Mouse (Mus musculus) forebrain, embryonic 11.5 days (tissue): Measurements from ENCODE around the gene Lrig2. TPM values are rescaled to one million over a fixed set of nuclear protein-coding genes. Genes with fewer than 3 reads are reported as not detected.

Experiments
- ATAC-seq: fragments of 200-750 bp; cut with Nextera tagmentation; replicated peaks from 2 replicates; pipeline ENCODE4 v1.8.0; 2017; ENCODE audit warnings: moderate TSS enrichment; ENCODE audit not compliant: low FRiP score
- DNase-seq: peaks from one replicate; pipeline ENCODE4 v3.0.0-alpha.2; 2017; ENCODE audit warnings: low spot score
- H3K27ac ChIP-seq: fragments of 300-500 bp; sonication (generic); 2 replicates; pipeline ENCODE4 v1.5.1; 2014; ENCODE audit warnings: low read depth, low read length
- H3K27me3 ChIP-seq: fragments of 300-500 bp; sonication (generic); 2 replicates; pipeline ENCODE4 v1.6.1; 2014; ENCODE audit warnings: mild to moderate bottlenecking, low read length, mixed read lengths; ENCODE audit not compliant: control insufficient read depth, insufficient read depth
- H3K36me3 ChIP-seq: fragments of 300-500 bp; sonication (generic); 2 replicates; pipeline ENCODE4 v1.6.1; 2014; ENCODE audit warnings: mild to moderate bottlenecking, low read length, moderate library complexity, mixed read lengths; ENCODE audit not compliant: control insufficient read depth, insufficient read depth
- H3K4me1 ChIP-seq: fragments of 300-500 bp; sonication (generic); replicated peaks from 2 replicates; pipeline ENCODE4 v1.6.1; 2014; ENCODE audit warnings: low read length, mixed read lengths; ENCODE audit not compliant: control insufficient read depth, insufficient read depth
- H3K4me2 ChIP-seq: fragments of 300-500 bp; sonication (generic); 2 replicates; pipeline ENCODE4 v1.6.1; 2014; ENCODE audit warnings: low read depth, mild to moderate bottlenecking, low read length, moderate library complexity, mixed read lengths; ENCODE audit not compliant: severe bottlenecking
- H3K4me3 ChIP-seq: fragments of 300-500 bp; sonication (generic); 2 replicates; pipeline ENCODE4 v1.5.1; 2014; ENCODE audit warnings: low read depth, low read length
- H3K9ac ChIP-seq: fragments of 300-500 bp; sonication (generic); 2 replicates; pipeline ENCODE4 v1.6.1; 2014; ENCODE audit warnings: low read length
- H3K9me3 ChIP-seq: fragments of 300-500 bp; sonication (generic); 2 replicates; pipeline ENCODE4 v1.6.1; 2016; ENCODE audit warnings: low read length, mixed read lengths; ENCODE audit not compliant: control insufficient read depth
- WGBS: fragments of 180-500 bp; shearing (Covaris S2); extraction: QIAGEN DNeasy Blood & Tissue Kit; methylation state at CpG from one replicate; pipeline ENCODE4 v1.1.7; 2014; 5-methylcytosine and 5-hydroxymethylcytosine counted together
- polyA plus RNA-seq: library from polyadenylated mRNA; unstranded; fragments of >200 nt; fragmentation: Nextera tagmentation; extraction: Ambion mirVana; gene quantifications from 2 replicates; pipeline ENCODE4 v1.2.1, GENCODE M21; 2014

Gene Lrig2
- polyA plus RNA-seq, 1 experiment from 2014 or later, result 23.5 TPM

DNA sequence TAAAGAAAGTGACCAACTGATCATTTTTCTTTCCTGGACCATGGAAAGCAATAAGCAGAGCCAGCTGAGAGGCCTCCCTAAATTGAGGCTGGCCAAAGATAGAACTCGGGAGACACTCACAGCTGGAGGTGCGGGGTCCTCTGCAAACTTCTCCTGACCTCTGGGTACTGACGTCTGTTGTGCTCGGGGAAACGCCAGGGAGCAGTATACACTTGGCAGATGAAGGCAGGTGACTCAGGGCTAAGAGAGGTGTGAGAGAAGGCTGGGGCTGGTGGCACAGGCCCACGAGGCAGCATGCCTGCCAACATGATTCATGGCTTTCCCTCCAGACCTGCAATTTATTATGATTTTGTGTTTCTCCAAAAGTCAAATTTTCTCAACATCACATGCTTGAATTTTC lies 66.1 kb downstream of the Lrig2 start:
- no peak for ATAC-seq
- no peak overlapping the region for H3K4me3 ChIP-seq
- H3K4me2 ChIP-seq, result no peak overlapping the region
- no peak overlapping the region for H3K9ac ChIP-seq
- no peaks in the 10 kb centered on the region for H3K27me3 ChIP-seq
- no peaks in the 10 kb centered on the region for H3K9me3 ChIP-seq
- DNase-seq, result no peak
- WGBS, result 61% methylated on average over 6 of the region's 6 CpGs
- H3K4me1 ChIP-seq, result 0 out of 2 replicates have a peak, but pooled peaks cover 2% of the 10 kb centered on the region
- H3K27ac ChIP-seq, result no peak overlapping the region
- H3K36me3 ChIP-seq, result no peaks in the 10 kb centered on the region

DNA sequence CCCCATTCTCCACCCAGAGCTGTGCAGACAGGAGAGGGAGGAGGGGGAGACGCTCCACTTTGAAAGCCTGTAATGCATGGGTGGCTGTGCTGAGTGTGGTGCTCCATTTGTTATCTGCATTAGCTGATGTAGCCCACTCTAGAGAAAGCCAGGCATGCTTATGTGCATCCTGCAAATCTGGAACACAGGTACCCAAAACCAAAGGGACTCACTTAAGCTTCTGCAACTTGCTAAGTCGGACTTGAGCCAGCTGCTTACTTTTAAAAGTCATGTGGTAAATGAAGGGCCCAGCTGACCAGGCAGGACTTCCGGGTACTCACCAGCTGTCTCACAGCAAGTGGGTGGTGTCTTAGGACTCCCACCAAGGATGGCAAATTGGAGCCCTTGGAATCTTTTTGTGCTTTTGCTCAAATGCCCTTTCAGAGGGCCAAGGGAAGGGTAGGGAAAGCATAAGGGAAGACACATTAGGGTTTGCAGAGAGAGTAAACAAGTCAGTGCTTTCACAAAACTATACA lies 66.7 kb downstream of the Lrig2 start:
- H3K4me2 ChIP-seq, result no peak overlapping the region
- H3K4me1 ChIP-seq, result 0 out of 2 replicates have a peak, but pooled peaks cover 2% of the 10 kb centered on the region
- H3K9ac ChIP-seq, result no peak overlapping the region
- no peaks in the 10 kb centered on the region for H3K9me3 ChIP-seq
- no peak overlapping the region for H3K27ac ChIP-seq
- DNase-seq (no peak), ATAC-seq (no peak)
- H3K27me3 ChIP-seq, result no peaks in the 10 kb centered on the region
- WGBS, result 84% methylated on average over 3 of the region's 3 CpGs
- no peak overlapping the region for H3K4me3 ChIP-seq
- H3K36me3 ChIP-seq, result no peaks in the 10 kb centered on the region

DNA sequence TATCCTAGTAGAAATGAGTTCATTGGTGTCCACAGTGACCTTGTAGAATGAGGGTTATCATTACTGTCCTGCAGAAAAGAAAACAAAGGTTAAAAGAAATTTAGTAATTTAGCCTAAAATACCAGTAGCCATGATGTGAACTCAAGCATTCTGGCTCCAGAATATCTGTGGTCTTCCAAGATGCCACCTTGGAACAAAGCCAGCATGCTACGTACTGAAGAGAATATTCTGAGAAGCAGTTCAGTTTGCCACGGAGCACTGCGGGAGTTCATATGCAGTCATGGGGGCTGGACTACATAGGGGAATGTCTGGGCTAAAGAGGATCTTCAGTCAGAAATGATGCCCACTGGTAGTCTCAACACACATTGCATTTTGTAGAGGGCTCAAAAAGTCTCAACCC lies 67.6 kb downstream of the Lrig2 start:
- no peaks in the 10 kb centered on the region for H3K27me3 ChIP-seq
- ATAC-seq, result no peak

DNA sequence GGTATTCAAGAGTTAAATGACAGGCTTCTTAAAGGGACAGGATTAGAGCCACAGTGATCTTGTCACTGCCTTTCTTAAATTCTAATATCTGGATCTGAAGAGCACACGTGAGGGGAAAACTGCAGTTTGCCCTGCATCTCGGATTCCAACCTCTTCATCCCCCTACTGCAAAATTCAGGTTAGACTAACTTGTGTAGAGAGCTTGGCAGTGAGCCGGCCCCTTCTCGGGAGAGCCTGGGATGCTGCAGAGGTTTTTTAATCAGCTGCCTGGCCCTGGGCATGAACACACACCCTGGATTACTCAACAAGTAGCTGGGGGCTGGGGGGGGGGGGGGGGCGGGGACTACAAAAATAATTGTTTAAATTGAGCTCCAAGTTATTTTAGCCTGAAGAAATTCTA lies 69.4 kb downstream of the Lrig2 start:
- H3K9me3 ChIP-seq, result no peaks in the 10 kb centered on the region
- H3K4me2 ChIP-seq, result peak overlapping the region; percentile 31; the same call in 1 of the 2 replicates
- ATAC-seq, result peak; percentile 18; the same call in 1 of the 2 replicates
- H3K4me3 ChIP-seq, result no peak overlapping the region
- H3K27ac ChIP-seq, result no peak overlapping the region
- peak overlapping the region; percentile 37 for H3K9ac ChIP-seq
- 22% methylated on average over 5 of the region's 5 CpGs for WGBS
- no peaks in the 10 kb centered on the region for H3K27me3 ChIP-seq
- 0 out of 2 replicates have a peak, but pooled peaks cover 2% of the 10 kb centered on the region for H3K4me1 ChIP-seq
- no peak for DNase-seq
- H3K36me3 ChIP-seq, result no peaks in the 10 kb centered on the region

More for the DNA sequence above, 67.6 kb downstream of the Lrig2 start:
- Histone ChIP-seq H3K4me1 (0 out of 2 replicates have a peak, but pooled peaks cover 2% of the 10 kb centered on the region), H3K4me2 (no peak overlapping the region), H3K9ac (no peak overlapping the region), H3K36me3 (no peaks in the 10 kb centered on the region), H3K4me3 (no peak overlapping the region), H3K27ac (no peak overlapping the region), H3K9me3 (no peaks in the 10 kb centered on the region)
- WGBS, result 93% methylated on average over 3 of the region's 3 CpGs
- DNase-seq, result no peak

DNA sequence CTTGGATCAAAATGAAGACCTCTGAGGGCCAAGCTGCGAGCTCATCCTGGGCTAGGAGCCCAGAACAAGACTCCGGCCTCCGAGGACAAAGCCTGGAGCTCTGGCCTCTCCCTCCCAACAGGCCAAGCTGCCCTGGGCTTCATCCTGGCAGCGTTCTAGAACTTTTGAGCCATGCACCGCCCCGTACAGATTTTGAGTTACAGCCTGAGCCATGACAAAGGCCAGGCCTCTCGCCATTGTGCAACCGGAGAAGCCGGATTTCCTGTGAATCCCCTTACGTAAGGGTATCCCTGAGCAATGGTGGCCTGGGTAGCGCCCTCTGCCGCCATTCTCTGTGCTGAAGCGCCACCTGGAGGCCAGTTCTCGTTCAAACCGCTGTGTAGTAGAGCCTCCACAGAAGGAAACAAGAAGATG lies 69.8 kb downstream of the Lrig2 start:
- Histone ChIP-seq H3K9ac (peak overlapping the region; percentile 61), H3K4me1 (0 out of 2 replicates have a peak, but pooled peaks cover 2% of the 10 kb centered on the region), H3K27me3 (no peaks in the 10 kb centered on the region), H3K4me2 (peak overlapping the region; percentile 35; the same call in 1 of the 2 replicates), H3K9me3 (no peaks in the 10 kb centered on the region), H3K36me3 (no peaks in the 10 kb centered on the region), H3K4me3 (no peak overlapping the region), H3K27ac (no peak overlapping the region)
- ATAC-seq (peak; percentile 97), DNase-seq (peak; percentile 97)
- 18% methylated on average over 15 of the region's 15 CpGs for WGBS

DNA sequence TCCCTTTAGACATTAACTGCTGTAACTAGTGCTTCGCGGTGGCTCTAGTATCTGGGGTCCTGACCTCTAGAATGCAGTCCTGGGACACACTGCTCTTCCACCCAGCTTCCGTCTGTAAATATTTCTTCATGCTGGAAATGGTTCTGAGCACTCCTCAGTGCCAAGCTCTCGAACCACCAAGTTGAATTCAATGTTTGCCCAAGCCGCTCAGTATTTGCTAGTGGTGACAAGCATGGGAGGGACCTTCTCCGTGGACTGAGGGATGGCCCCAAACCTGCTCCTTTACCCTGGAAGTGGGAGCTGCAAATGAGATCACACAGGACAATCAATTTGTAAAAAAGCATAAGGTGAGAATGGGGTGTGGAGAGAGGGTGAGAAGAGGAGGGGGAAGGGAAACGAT lies 70.3 kb downstream of the Lrig2 start:
- H3K9ac ChIP-seq, result peak overlapping the region; percentile 61
- peak; percentile 46 for DNase-seq

DNA sequence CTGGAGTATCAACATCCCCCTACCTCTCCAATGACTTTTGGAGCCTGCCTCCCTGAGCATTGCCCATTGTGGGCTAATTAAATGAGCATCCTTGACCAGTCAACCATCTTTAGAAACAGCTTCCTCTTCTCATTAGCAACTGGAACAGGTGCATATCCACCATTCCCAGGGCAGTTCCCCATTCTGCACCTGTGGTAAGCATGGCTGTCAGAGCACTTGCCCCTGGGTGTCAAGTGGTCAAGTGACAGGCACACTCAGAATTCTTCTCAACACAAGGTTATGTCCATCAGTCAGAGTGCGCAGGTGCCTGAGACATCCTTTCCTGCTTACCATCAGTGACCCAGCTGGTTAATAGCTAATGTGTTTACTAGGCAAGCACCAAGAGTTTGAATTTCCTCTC lies 72.9 kb downstream of the Lrig2 start:
- Histone ChIP-seq H3K27me3 (no peaks in the 10 kb centered on the region), H3K4me2 (no peak overlapping the region), H3K9ac (no peak overlapping the region), H3K9me3 (no peaks in the 10 kb centered on the region), H3K4me3 (no peak overlapping the region), H3K27ac (no peak overlapping the region), H3K36me3 (no peaks in the 10 kb centered on the region), H3K4me1 (0 out of 2 replicates have a peak, but pooled peaks cover 4% of the 10 kb centered on the region)
- DNase-seq (peak; percentile 9), ATAC-seq (no peak)
- 100% methylated on average over 1 of the region's 1 CpGs for WGBS

More for the DNA sequence above, 70.3 kb downstream of the Lrig2 start:
- H3K27ac ChIP-seq, result no peak overlapping the region
- 89% methylated on average over 7 of the region's 7 CpGs for WGBS
- peak; percentile 28; the same call in 1 of the 2 replicates for ATAC-seq
- H3K4me3 ChIP-seq, result no peak overlapping the region
- no peaks in the 10 kb centered on the region for H3K36me3 ChIP-seq
- H3K27me3 ChIP-seq, result no peaks in the 10 kb centered on the region
- no peaks in the 10 kb centered on the region for H3K9me3 ChIP-seq
- 0 out of 2 replicates have a peak, but pooled peaks cover 2% of the 10 kb centered on the region for H3K4me1 ChIP-seq
- peak overlapping the region; percentile 35; the same call in 1 of the 2 replicates for H3K4me2 ChIP-seq

- Histone ChIP-seq H3K9ac (no peak overlapping the region), H3K4me2 (no peak overlapping the region), H3K4me1 (0 out of 2 replicates have a peak, but pooled peaks cover 4% of the 10 kb centered on the region), H3K27ac (no peak overlapping the region), H3K27me3 (no peaks in the 10 kb centered on the region), H3K9me3 (no peaks in the 10 kb centered on the region), H3K4me3 (no peak overlapping the region), H3K36me3 (no peaks in the 10 kb centered on the region)
- WGBS, result 49% methylated on average over 7 of the region's 7 CpGs
- DNase-seq, result no peak
- no peak for ATAC-seq
Measured at GRCm38 (mm10) chr3:104437576-104437975, 74.1 kb downstream of the Lrig2 start.

DNA sequence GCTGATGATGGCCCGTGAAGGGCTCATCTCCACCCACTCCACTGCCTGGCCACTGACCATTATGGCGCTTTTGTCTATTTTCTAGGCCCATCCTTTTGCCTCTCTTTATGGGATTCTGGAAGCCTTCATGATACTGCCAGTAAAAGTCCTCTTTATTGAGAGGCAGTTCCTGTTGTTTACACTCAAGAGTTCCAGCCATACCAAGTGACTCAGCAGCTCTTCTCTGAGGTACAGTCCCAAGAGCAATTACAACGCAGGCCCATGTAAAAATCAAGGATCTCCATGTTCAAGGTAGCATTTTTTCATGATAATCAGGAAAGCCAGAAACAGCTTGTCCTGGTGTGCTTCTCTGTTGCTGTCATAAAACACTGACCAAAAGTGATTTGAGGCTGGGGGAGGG lies 75.8 kb downstream of the Lrig2 start:
- no peak overlapping the region for H3K27ac ChIP-seq
- H3K36me3 ChIP-seq, result no peaks in the 10 kb centered on the region
- 94% methylated on average over 3 of the region's 3 CpGs for WGBS
- no peak overlapping the region for H3K4me2 ChIP-seq
- ATAC-seq, result no peak
- no peak overlapping the region for H3K4me3 ChIP-seq
- H3K9ac ChIP-seq, result no peak overlapping the region
- H3K9me3 ChIP-seq, result no peaks in the 10 kb centered on the region
- no peaks in the 10 kb centered on the region for H3K27me3 ChIP-seq
- no peak for DNase-seq
- H3K4me1 ChIP-seq, result 0 out of 2 replicates have a peak, but pooled peaks cover 2% of the 10 kb centered on the region
